Mouse (Mus musculus) monocyte, adult 5-6 weeks (primary cell): ENCODE data around the gene Cpvl. TPM values are rescaled to one million over a fixed set of nuclear protein-coding genes. Genes with fewer than 3 reads are reported as not detected.

ENCODE experiments used
- ATAC-seq: fragments of 153-309, 156-312 bp; replicated peaks from 2 replicates; pipeline ENCODE4 v1.8.0; 2017; ENCODE audit warnings: mild to moderate bottlenecking; ENCODE audit not compliant: low TSS enrichment, insufficient number of reproducible peaks, severe bottlenecking, poor library complexity, low FRiP score
- total RNA-seq: library from RNA; stranded (forward); fragments of 200-1000, 200-491, 200-594 nt; gene quantifications from 3 replicates; pipeline ENCODE4 v1.2.3, GENCODE M21; 2017

The Cpvl gene
- total RNA-seq, 1 experiment from 2014 or later, result not detected

DNA sequence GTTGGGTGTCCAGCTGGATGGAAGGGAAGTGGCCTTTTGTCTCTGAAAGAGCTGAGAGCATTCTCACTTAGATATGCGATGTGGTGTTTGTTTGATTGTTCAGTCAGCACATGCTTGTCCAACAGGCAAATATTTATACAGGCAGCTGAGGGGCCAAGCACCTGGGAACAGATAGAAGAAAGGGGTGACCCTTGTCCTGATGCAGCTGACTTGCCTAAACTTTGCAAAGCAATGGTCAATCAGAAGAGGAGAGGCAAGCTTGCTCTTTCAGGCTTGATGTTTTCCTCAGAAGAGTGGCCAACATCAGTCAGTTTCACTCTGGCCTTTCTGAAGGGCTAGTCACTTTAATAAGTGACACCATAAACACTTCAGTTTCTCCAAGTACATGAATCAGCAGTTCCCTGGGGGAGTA is 72.4 kb downstream of the Cpvl start:
- no peak for ATAC-seq

DNA sequence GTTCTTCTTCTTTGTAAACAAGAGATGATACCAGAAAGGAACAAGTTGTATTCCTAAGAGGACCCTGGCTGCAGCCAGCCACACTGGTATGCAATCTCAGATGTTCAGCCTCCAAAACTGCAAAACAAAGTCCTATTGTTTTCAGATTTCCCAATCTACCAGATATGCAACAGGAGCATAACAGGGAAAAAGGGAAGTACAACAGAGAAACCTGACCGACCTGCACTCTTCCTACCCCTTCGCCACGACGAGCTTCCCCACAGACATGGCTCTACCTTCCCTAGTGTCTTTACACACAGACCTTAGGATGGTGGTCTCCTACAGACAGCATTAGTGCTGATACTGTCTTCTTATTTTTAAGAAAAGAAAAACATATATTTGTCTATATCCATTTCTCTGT is 72.9 kb downstream of the Cpvl start:
- no peak for ATAC-seq

DNA sequence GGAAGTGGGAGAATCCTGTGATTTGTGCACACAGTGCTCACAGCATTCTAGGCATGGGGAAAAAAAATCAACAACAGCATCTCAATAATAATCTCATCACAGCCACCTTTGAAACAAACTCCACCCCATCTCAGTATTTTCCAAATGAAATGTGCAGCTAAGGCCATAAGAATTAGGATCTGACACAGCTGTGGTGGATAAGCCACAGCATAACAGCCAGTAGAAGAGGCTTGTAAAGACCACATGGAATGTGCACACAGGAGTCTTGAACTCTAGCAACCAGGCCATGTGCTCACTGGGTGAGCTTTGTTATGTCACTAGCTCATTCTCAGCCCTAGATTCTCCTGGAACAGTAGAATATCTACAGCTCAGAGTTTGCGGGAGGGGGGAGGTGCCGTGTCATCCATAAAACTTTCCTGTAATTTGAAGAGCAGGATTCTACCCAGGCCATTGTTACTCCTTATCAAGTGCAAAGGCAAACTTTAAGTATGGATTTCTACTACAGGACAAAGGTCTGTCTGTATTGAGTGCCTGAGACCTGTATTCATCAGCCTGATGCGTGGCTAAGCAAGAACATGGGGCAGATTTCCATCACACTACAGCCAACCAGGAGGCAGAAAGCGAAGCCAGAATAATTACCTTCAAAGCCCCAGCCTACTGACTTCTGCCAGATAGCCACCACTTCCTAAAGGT is 73.6 kb downstream of the Cpvl start:
- ATAC-seq, result no peak

DNA sequence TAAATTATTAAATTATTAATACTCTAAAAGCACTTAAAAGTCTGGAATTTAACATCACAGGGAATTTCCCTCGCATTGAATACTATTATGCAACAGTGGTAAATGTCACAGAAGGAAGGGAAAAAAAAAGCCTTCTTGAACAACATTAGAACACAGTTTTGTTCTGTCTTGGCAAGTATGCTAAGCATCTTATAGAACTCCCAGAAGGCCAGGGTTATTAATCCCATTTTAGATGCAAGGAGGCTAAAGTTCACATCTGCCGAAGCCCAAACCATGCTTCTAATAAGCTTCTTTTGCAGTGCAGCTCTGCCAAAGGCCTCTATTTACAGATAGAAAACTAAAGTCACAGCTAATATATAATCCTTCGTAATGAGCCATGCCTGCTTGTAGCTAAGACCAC is 74.3 kb downstream of the Cpvl start:
- ATAC-seq, result no peak

DNA sequence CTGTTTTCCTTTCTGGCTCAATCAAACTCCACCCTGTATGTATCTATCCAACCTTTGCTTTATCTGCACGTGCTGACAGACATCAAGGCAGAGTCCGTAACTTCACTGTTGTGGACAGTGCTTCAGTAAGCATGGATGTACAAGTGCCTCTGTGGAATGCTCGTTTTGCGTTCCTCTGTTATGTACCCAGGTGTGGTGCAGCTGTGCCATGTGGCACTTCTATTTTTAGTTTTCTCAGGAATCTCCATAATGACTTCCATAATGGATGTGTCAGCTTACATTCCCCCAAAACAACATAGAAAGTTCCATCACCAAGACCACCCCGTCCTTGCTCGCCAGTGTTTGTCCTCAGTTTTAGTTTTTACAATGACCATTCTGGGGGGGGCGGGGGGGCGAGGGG is 76.7 kb downstream of the Cpvl start:
- ATAC-seq, result no peak

DNA sequence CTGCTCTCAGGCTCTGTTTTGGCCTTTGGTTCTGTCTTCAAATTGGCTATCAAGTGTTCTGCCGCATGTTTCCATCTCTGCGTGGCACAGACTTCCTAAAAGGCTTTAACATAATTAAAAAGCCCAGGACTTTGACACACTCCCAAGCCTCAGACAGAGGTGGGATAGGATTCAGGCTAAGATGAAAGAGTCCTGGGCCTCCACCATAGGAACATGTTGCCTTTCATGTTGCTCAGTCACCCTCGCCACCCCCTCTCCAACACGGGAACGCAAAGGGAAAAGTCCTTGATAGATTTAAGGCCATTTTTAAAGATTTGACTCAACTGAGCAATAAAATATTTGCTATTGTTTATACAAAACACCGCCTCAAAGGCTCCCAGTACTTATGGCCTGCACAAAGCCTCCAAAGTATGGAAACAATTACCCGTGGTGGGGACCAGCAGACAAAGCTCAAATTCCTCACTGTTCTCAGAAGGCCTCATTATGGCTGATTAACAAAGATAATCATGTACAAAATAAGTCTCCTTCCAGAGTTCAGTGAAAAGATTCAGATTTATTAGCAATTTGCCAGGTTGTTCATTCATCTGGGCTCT is 80.5 kb downstream of the Cpvl start:
- no peak for ATAC-seq

DNA sequence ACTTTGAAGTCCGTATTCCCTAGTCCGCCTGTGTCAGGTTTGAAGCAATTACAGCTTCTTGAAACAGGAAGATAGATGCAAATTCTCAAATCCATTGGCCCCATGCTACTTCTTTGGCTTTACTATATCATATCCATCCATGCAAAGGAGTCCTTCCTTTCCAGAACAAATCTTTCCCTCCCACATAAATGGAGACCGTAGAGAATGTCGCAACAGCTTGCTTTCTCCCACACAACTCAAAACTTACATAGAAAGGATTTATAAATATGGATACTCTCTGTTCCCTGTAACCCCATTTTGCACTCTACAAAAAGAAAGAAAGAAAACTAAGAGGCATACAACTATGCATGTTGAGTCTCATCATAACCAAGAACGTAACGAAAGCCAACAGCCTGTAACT is 81.3 kb downstream of the Cpvl start:
- ATAC-seq, result no peak

DNA sequence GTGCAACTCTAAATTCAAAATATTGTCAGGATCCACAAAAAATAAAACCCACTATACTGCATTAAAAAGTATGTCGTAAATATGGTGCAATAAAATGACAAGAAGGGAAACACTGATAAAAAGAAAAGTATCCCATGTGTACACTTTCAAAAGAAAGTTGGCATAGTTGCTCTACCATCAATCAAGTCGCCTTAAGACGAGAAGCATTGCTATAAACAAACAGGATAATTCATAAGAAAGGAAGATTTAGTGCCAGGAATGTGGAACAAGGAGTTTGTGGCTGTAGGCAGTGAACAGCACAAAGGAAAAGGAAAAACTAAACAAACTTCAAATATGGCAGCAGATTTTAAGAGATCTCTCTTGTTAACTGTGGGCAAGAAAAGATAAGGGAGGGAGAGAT is 84.7 kb downstream of the Cpvl start:
- ATAC-seq, result no peak

DNA sequence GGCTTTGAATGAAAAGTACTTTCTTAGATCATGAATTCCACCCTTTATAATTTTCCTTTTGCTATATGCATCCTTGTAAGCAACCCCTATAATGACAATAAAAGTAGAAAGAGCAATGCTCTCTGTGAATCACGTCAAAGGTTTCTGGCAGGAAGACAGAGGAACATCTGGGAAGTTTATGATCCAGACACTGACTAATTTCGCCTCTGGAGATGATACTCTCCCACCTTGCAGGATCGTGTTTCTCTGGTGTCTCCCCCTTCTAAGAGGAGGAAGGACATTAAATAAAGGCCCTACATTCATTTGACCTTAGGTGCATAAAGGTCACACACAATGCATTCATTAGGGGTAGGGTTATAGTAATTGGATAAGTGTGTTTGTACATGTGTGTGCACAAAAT is 87.4 kb downstream of the Cpvl start:
- ATAC-seq, result no peak

DNA sequence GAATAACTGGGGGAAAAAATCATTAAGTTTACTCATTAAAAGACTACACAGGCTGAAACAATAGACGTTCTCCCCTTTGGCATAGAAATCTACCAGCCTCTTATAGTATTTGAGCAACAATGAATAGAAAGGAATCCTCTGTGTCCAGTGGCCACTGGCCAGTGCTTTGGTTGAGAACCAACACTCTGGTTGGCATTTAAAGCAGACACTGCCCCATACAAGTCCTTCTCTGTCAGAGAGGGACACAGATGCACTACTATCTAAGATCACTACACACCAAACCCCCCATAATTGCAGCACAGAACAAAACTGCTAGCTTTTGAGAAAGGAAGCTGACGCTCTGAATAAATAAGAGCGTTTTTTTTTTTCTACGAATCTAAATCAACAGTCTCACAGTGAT is 93.5 kb downstream of the Cpvl start:
- ATAC-seq, result no peak

DNA sequence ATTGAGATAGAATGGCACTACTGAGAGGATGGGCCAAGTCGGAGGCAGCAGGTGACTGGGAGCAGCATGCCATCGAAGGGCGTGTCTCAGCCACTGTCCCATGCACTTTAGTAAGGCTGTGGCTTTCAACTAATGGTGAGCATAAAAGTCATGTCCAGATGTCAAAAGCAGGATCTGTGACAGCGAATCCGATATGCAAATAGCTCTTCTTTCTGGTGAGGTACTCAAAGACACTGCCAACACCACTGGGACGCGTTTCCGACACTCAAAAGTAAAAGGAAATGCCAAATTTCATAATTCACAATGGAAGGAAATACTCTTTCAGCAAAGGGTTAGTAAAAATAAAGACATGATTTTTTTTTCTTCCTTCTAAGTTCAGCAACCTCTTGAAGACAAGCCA is 94.0 kb downstream of the Cpvl start:
- no peak for ATAC-seq

DNA sequence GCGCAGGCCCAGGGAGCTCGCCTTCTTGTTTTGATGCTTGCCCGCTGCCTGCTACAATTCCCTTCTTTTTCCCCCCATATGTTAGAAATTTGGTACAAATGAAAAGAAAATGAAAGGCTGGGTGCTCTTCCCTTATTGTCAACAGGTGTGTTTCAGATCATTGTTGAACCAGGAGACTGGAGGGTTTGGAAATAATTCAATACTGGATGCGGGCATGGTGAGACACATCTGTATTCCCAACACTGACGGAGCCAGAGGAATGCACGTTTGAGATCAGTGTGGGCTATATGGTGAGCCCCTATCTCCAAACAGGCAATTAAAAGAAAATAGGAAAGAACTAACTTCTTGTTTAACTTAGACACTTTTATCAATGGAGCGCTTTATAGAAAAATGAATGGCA is 95.1 kb downstream of the Cpvl start:
- ATAC-seq, result no peak

DNA sequence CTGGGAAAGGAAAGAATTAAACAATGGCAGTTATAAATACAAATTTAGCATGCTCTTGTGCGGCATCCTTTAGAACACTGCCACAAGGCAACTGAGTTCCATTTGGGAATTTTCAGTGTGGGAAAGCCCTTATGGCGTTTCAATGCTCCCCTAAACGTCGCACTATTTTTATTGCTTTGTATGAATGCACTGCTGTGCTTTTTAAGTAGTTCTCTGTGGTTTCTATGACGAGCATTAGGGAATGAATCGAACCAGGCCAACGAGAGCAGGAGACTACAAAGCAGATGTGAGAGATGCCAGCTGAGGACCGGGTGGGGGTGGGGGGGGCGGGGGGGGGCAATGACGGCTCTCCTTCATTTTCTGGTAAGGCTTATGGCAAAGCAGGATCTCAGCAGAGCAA is 96.8 kb downstream of the Cpvl start:
- ATAC-seq, result no peak

DNA sequence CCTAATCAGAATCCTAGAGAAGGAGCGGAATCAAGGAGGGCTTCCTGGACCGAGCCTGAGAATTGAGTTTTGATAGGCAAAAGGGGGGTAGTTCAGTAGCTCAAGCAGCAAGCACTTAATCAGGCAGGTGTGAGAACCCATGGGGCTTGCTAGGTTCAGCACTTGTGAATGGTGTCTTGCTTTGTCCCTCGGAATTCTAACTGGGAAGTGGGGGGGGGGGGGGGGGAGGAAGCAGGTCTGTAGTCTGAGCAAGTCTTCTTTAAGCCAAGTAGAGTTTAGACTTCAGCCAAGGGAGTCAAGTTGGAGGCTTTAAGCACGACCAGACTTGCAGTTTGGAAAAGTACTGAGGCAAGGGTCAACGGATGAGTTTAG is 97.2 kb downstream of the Cpvl start:
- no peak for ATAC-seq

DNA sequence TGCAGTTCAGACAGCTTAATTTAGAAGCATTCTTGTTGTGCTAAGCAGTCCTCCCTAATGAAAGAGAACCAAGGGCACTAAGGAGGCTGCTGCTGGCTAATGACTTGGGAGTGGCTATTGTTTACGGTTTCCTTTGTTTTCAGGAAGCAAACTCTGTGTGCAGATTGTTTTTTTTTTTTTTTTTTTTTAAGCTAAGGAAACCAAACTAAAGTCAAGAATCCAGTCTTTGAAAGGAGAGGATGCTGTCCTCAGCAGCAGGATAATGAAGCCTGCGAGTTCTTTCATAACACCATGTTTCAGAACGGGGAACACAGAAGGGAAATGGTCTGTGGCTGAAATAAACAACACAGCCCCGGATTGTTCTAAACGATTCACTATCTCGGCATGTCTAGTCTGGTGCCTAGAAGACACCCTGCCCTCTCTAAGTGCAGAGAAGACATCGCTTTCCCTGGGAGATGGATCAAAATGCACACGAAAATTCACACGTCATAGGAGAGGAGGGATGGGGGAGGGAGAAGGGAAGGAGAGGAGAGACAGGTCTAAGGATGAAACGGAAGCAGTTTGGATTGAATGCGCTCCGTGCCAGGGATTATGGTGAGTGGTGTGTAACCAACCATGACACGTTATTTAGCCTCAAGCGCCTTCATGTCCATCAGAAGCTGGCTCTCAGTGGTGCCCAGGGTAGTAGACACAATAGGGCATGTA is 97.8 kb downstream of the Cpvl start:
- no peak for ATAC-seq

DNA sequence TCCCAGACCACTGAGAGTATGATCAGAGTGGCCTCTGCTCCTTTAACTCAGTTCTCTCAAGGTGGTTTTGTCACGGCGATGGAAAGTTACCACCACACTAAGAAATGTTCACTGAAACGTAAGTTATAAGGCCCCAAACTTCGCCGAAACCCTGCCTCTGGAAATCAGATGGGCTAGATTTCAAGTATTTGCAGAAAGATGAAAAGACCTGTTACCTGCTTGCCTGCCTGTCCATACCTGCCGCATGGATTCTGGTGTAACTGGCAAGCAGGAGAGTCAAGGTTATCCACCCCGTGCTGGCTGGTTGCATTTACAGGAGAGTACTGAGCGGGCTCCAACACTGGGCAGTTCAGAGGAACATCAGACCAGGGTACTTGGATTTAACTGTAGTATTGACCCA is 98.9 kb downstream of the Cpvl start:
- no peak for ATAC-seq

DNA sequence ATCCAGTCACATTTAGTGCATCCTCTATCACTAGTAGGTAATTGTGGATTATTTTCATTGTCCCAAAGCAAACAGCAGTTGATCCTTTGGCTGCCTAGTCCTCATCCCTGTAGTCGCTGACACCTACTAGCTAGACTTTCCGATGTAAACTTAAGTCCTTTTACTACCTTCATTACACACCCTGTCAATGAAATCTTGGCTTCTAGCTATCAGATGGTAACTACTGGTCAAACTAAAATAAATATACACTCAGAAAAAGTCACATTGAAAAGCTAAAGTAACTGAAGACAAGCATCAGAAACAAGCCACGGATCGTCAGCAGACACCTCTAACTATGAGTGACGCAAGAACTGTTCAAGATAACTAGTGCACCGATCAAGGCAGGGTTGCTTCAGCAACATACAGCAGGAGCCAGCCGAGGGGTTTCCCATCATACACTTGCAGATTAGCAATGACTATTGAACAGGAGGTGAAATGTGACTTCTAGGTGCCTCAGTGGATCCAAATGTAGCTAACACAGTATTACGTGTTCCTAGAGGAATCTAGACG is 103.5 kb downstream of the Cpvl start:
- ATAC-seq, result no peak

DNA sequence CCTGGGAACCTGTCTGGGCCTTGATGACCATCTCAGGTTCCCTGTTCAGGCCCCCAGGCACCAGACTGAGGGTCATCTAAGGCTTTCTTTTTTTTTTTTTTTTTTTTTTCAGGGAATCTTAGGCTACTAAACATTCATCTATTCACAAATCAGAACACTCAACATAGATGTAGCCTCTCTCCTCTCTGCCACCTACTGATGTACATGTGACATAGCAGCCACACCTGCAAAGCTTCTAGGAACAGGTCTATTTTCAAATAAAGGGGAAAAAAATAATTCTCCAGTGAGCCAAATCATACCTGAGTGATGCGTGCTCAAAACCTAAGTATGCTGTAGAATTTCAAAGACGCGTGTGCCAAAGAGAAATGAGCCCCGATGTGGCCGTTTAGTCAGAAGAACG is 106.6 kb downstream of the Cpvl start:
- no peak for ATAC-seq

DNA sequence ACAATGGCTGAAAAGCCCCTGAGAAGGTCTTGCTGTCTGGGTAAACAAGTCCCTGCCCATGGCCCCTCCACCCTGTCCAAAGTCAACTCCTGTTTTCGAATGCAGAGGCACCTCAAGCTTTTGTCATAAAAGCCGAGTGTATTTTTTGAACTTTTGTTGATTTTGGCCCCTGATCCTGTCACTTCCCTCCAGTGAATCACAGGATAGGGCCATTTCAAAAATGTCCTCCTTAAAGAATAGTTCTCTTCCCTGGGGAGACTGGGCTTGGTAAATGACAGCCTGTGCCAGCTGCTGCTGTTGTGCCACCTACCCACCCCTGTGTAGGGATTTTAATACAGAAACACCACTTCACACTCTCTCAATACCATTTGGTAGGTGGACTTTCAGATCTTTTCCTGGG is 115.5 kb downstream of the Cpvl start:
- no peak for ATAC-seq

DNA sequence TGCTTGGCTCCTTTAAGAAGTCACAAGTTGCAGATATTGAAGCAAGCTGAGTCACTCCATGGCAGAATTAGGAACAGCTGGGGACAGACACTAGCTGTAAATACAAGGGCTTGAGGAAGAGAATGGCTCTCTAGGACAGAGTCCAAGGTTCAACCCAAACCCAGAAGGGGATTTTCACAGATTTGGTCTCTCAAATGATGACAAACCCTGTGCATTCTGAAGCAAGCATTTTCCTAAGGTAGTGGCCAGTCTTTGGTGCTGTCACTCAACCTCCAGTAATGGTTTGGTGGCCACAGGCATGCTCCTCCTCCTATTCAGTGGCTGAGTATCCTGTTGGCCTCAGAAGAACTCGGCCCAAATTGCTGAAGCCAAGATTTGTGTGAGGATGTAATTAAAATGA is 119.4 kb downstream of the Cpvl start:
- ATAC-seq, result no peak
